Mouse (Mus musculus): ENCODE measurements around the gene Pik3r5.

The Pik3r5 gene

GRCm38 (mm10) chr11:68431699-68432360, at the start of gene Pik3r5:
Gene Pik3r5, plus strand, starts transcription at chr11:68432121.
- peak; percentile 87 for DNase-seq

- DNase-seq, result no peak
These were observed 48.4 kb upstream of the Pik3r5 start for GRCm38 (mm10) chr11:68383519-68383918.

GRCm38 (mm10) chr11:68384131-68384530, 47.8 kb upstream of the Pik3r5 start:
- DNase-seq, result no peak

- DNase-seq, result no peak
These were observed 47.3 kb upstream of the Pik3r5 start for GRCm38 (mm10) chr11:68384592-68385020.

- DNase-seq, result peak; percentile 28
These were observed 46.7 kb upstream of the Pik3r5 start for GRCm38 (mm10) chr11:68385021-68385821.

- DNase-seq, result peak; percentile 37
These were observed 45.9 kb upstream of the Pik3r5 start for GRCm38 (mm10) chr11:68385921-68386588.

- peak; percentile 64 for DNase-seq
These were observed 45.1 kb upstream of the Pik3r5 start for GRCm38 (mm10) chr11:68386589-68387440.

- DNase-seq, result no peak
These were observed 44.5 kb upstream of the Pik3r5 start for GRCm38 (mm10) chr11:68387441-68387760.

- DNase-seq, result no peak
These were observed 43.8 kb upstream of the Pik3r5 start for GRCm38 (mm10) chr11:68387971-68388654.

GRCm38 (mm10) chr11:68388655-68389015, 43.3 kb upstream of the Pik3r5 start:
- DNase-seq, result no peak

GRCm38 (mm10) chr11:68389621-68390020, 42.3 kb upstream of the Pik3r5 start:
- no peak for DNase-seq

GRCm38 (mm10) chr11:68390381-68391287, 41.3 kb upstream of the Pik3r5 start:
- DNase-seq, result no peak

GRCm38 (mm10) chr11:68393897-68394490, 37.9 kb upstream of the Pik3r5 start:
- no peak for DNase-seq

GRCm38 (mm10) chr11:68394749-68395148, 37.2 kb upstream of the Pik3r5 start:
- no peak for DNase-seq

GRCm38 (mm10) chr11:68395546-68395945, 36.4 kb upstream of the Pik3r5 start:
- DNase-seq, result no peak

- DNase-seq, result no peak
These were observed 32.9 kb upstream of the Pik3r5 start for GRCm38 (mm10) chr11:68398891-68399547.

GRCm38 (mm10) chr11:68399548-68400020, 32.3 kb upstream of the Pik3r5 start:
- no peak for DNase-seq

GRCm38 (mm10) chr11:68400021-68400671, 31.8 kb upstream of the Pik3r5 start:
- DNase-seq, result peak; percentile 49

- DNase-seq, result no peak
These were observed 31.1 kb upstream of the Pik3r5 start, which contains the start of gene Ntn1 for GRCm38 (mm10) chr11:68400727-68401219. Gene Ntn1, minus strand, starts transcription at chr11:68400823.
